Mouse (Mus musculus) lung, adult 2 months (tissue): ENCODE results near the gene Prss27.

Experiments
- CTCF ChIP-seq: fragments of 200-500 bp; IDR thresholded peaks from 2 replicates; pipeline ENCODE4 v1.5.1; 2011; ENCODE audit warnings: mild to moderate bottlenecking, low read length, control low read depth; ENCODE audit not compliant: insufficient read depth
- POLR2A ChIP-seq: fragments of 200-500 bp; IDR thresholded peaks from 2 replicates; pipeline ENCODE4 v1.6.1; 2011; ENCODE audit warnings: low read depth, mild to moderate bottlenecking, control low read depth, low read length, borderline replicate concordance; ENCODE audit errors: extremely low read depth

DNA sequence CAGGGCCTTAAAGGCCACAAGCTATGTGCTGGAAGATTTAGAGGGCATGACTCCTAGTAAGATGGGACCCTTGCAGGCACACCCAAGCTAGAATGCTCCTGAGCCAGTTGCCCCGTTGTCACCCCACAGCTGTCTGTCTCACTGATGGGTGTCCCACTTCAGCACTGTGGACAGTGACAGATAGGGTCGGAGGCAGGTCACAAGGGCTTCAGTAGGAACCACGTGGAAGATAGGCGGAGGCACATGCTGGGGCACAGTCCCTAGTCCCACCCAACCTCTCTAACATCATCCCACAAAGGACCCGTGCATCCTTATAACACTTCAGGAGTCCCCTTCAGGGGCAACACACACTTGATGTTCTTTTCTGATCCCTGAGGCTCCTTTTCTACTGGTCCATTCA lies 8.1 kb downstream of the Prss27 start:
- no peak for TF ChIP-seq CTCF
- TF ChIP-seq POLR2A, result no peak
